Mouse (Mus musculus) intestine, postnatal 0 days (tissue): ENCODE results near the gene Ang2. TPM values are rescaled to one million over a fixed set of nuclear protein-coding genes. Genes with fewer than 3 reads are reported as not detected.

Experiments
- ATAC-seq: fragments of 200-750 bp; cut with Nextera tagmentation; 2 replicates; pipeline ENCODE4 v1.8.0; 2017; ENCODE audit warnings: mild to moderate bottlenecking, moderate TSS enrichment, moderate library complexity
- H3K27ac ChIP-seq: fragments of 300-500 bp; sonication (generic); 2 replicates; pipeline ENCODE4 v1.5.1; 2014; ENCODE audit warnings: mild to moderate bottlenecking, low read depth, low read length, moderate library complexity
- H3K27me3 ChIP-seq: fragments of 300-500 bp; sonication (generic); replicated peaks from 2 replicates; pipeline ENCODE4 v1.6.1; 2014; ENCODE audit warnings: low read length, mixed read lengths; ENCODE audit not compliant: control insufficient read depth, insufficient read depth
- H3K36me3 ChIP-seq: fragments of 300-500 bp; sonication (generic); 2 replicates; pipeline ENCODE4 v1.6.1; 2014; ENCODE audit warnings: mild to moderate bottlenecking, moderate library complexity; ENCODE audit not compliant: control insufficient read depth, insufficient read depth
- H3K4me1 ChIP-seq: fragments of 300-500 bp; sonication (generic); replicated peaks from 2 replicates; pipeline ENCODE4 v1.6.1; 2014; ENCODE audit warnings: antibody characterized with exemption, low read length, mixed read lengths; ENCODE audit not compliant: control insufficient read depth, insufficient read depth
- H3K4me2 ChIP-seq: fragments of 300-500 bp; sonication (generic); replicated peaks from 2 replicates; pipeline ENCODE4 v1.6.1; 2014; ENCODE audit warnings: low read depth, mild to moderate bottlenecking, moderate library complexity
- H3K4me3 ChIP-seq: fragments of 300-500 bp; sonication (generic); 2 replicates; pipeline ENCODE4 v1.5.1; 2014; ENCODE audit warnings: low read depth, low read length
- H3K9ac ChIP-seq: fragments of 300-500 bp; sonication (generic); 2 replicates; pipeline ENCODE4 v1.6.1; 2014; ENCODE audit warnings: mild to moderate bottlenecking, low read depth, low read length
- H3K9me3 ChIP-seq: fragments of 300-500 bp; sonication (generic); 2 replicates; pipeline ENCODE4 v1.6.1; 2016; ENCODE audit warnings: mixed run types; ENCODE audit not compliant: control insufficient read depth
- CTCF ChIP-seq: sonication (generic); IDR thresholded peaks from 2 replicates; pipeline ENCODE4 v1.5.1; 2016; ENCODE audit warnings: low read depth, mild to moderate bottlenecking, control low read depth, antibody characterized with exemption, moderate library complexity
- WGBS: fragments of 180-500 bp; shearing (Covaris S2); extraction: QIAGEN DNeasy Blood & Tissue Kit; methylation state at CpG from one replicate; pipeline ENCODE4 v1.1.7; 2014; 5-methylcytosine and 5-hydroxymethylcytosine counted together
- polyA plus RNA-seq: library from polyadenylated mRNA; unstranded; fragments of >200 nt; fragmentation: Nextera tagmentation; extraction: Ambion mirVana; gene quantifications from 2 replicates; pipeline ENCODE4 v1.2.1, GENCODE M21; 2015

Ang2 gene
- polyA plus RNA-seq, 1 experiment from 2014 or later, result not detected

DNA sequence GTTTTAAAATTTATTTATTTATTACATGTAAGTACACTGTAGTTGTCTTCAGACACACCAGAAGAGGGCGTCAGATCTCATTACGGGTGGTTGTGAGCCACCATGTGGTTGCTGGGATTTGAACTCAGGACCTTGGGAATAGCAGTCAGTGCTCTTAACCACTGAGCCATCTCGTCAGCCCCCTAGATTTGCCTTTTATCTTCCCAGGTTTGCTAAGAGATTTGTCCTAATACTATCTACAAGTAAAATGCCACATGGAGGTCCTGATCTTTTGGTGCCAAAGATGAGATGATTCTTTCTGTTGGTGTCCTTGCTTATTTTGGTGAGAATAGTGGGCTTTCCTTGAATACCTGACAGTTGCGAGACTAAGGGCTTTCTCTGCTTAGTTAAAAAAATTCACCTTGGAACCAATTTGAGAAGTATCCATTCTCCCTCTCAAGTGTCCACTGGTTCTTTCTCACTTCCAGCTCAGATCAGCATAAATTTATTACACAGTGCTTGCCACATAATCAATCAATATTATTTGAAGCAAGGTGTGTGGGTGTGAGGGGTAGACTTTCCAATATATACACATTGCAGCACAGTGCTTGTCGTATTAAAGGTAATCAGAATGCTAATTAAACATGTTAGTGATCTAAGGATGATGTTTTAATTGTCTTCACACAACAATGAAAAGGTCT, 42.8 kb downstream of the Ang2 start:
- Histone ChIP-seq H3K4me1 (no peaks in the 10 kb centered on the region), H3K27me3 (no peaks in the 10 kb centered on the region), H3K9me3 (no peaks in the 10 kb centered on the region), H3K27ac (no peak overlapping the region), H3K4me3 (no peak overlapping the region), H3K36me3 (no peaks in the 10 kb centered on the region), H3K4me2 (no peak overlapping the region), H3K9ac (no peak overlapping the region)
- TF ChIP-seq CTCF, result no peak
- 84% methylated on average over 5 of the region's 5 CpGs for whole genome bisulfite sequencing
- ATAC-seq, result no peak

DNA sequence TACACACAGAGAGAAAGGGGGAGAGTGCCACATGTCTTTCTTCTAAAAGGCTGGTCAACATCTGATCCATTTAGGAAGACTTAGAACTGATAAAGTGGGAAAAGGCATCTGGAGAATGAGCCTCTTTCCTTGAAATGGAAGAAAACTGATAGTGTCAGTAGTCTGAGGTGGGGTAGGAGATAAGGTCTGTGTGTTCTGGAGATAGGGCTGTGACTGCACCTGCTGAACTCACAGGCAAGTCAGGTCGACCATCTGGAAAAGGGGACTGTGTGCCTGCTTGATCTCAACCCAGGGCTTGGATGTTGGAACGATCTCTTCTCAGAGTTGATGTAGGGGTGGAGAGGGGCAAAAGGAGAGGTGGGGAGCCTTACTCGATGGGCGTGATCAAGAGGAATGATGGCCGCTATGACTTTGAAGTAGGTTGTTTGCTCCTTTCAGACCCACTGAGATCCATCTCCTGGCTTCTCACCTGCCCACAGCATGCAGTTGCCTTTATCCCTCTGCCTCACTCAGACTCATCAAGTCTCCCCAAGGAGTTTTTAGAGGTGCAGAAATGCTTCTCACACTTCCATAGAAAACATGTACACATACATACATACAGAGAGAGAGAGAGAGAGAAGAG, 46.6 kb downstream of the Ang2 start:
- peaks cover 6% of the 10 kb centered on the region for H3K4me1 ChIP-seq
- no peak overlapping the region for H3K4me3 ChIP-seq
- no peaks in the 10 kb centered on the region for H3K27me3 ChIP-seq
- no peaks in the 10 kb centered on the region for H3K36me3 ChIP-seq
- no peak overlapping the region for H3K9ac ChIP-seq
- H3K4me2 ChIP-seq, result no peak overlapping the region
- no peak for TF ChIP-seq CTCF
- no peaks in the 10 kb centered on the region for H3K9me3 ChIP-seq
- no peak overlapping the region for H3K27ac ChIP-seq
- ATAC-seq, result no peak
- 33% methylated on average over 5 of the region's 5 CpGs for WGBS

DNA sequence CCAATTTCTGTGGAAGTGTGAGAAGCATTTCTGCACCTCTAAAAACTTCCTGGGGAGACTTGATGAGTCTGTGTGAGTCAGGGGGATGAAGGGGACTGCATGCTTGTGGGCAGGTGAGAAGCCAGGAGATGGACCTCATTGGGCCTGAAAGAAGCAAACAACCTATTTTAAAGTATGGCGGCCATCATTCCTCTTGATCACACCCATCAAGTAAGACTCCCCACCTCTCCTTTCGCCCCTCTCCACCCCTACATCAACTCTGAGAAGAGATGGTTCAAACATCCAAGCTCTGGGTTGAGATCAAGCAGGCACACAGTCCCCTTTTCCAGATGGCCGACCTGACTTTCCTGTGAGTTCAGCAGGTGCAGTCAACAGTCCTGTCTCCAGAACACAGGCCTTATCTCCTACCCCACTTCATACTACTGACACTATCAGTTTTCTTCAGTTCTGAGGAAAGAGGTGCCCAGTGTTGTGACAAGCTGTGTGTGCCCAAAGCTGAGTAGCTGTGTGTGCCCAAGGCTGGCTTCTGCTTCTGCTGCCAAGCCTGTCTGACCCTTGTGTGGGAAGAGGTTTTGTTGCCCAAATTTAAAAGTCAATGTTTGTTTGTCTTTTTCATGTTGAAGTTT, 48.6 kb downstream of the Ang2 start:
- Histone ChIP-seq H3K36me3 (no peaks in the 10 kb centered on the region), H3K4me2 (no peak overlapping the region), H3K4me3 (no peak overlapping the region), H3K9ac (no peak overlapping the region), H3K9me3 (no peaks in the 10 kb centered on the region), H3K4me1 (peaks cover 6% of the 10 kb centered on the region), H3K27me3 (no peaks in the 10 kb centered on the region), H3K27ac (no peak overlapping the region)
- no peak for ATAC-seq
- TF ChIP-seq CTCF, result no peak
- 78% methylated on average over 3 of the region's 3 CpGs for WGBS

GRCm38 (mm10) chr14:51149164-51149563, 49.8 kb downstream of the Ang2 start:
- H3K27ac ChIP-seq, result no peak overlapping the region; the same call in 1 of the 2 replicates
- WGBS, result 15% methylated on average over 5 of the region's 5 CpGs
- no peaks in the 10 kb centered on the region for H3K9me3 ChIP-seq
- no peak for TF ChIP-seq CTCF
- H3K4me2 ChIP-seq, result no peak overlapping the region
- peak; percentile 97 for ATAC-seq
- no peak overlapping the region for H3K4me3 ChIP-seq
- no peak overlapping the region for H3K9ac ChIP-seq
- H3K27me3 ChIP-seq, result no peaks in the 10 kb centered on the region
- H3K4me1 ChIP-seq, result peaks cover 6% of the 10 kb centered on the region
- H3K36me3 ChIP-seq, result no peaks in the 10 kb centered on the region

DNA sequence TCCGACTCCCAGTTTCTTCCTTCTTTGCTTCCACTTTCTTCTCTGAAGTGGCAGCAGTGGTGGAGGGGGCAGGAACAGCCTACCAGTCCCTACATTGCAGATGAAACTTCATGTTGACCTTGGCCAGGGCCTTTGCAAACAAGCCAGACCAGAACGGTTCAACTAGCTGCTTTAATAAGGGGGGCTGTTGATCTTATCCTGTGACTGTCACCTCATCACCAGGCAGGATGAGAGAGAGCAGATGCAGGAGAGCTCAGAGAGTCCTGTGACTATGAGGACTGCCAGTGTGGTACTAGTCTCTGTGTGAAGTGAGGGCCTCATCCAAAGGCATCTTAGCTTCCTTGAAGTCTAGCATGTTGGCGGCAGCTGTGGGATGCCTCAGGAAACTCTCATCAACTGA, 50.9 kb downstream of the Ang2 start:
- H3K4me1 ChIP-seq, result peaks cover 6% of the 10 kb centered on the region
- no peak for ATAC-seq
- no peak overlapping the region for H3K9ac ChIP-seq
- H3K9me3 ChIP-seq, result no peaks in the 10 kb centered on the region
- TF ChIP-seq CTCF, result no peak
- no peak overlapping the region for H3K4me2 ChIP-seq
- 44% methylated on average over 3 of the region's 3 CpGs for WGBS
- H3K27ac ChIP-seq, result no peak overlapping the region
- no peak overlapping the region for H3K4me3 ChIP-seq
- no peaks in the 10 kb centered on the region for H3K27me3 ChIP-seq
- no peaks in the 10 kb centered on the region for H3K36me3 ChIP-seq

DNA sequence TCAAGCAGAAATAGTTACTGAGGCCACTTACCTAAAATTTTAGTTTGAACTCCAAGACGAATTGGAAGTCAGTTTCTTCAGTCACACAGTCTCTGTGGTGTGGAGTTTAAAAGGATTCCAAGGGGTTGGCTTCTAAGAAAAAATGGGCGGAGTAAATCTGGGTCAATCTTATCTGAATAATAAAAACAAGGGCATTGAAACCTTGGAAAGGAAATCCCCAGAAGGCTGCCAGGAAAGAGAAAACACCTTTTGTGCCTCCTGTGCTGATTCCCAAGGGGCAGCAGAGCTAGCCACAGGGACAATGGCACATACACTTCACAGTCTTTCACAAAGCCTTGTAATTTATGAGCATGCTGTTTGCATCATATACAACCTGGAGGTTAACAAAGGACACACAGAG, 52.3 kb downstream of the Ang2 start, which contains the start of gene Rnase1:
Gene Rnase1 (minus strand): TSS at position 101 of the 400 bp plus-strand sequence.
- TF ChIP-seq CTCF, result no peak
- Histone ChIP-seq H3K9ac (no peak within 1 kb of the TSS), H3K27ac (no peak within 1 kb of the TSS)

More for the DNA sequence above, 52.3 kb downstream of the Ang2 start, which contains the start of gene Rnase1:
- H3K36me3 ChIP-seq, result no peaks in the 10 kb centered on the region
- ATAC-seq, result no peak
- no peak within 1 kb of the TSS for H3K4me2 ChIP-seq
- peaks cover 6% of the 10 kb centered on the region for H3K4me1 ChIP-seq
- H3K9me3 ChIP-seq, result no peaks in the 10 kb centered on the region
- 41% methylated on average over 2 of the region's 2 CpGs for WGBS
- H3K4me3 ChIP-seq, result no peak within 1 kb of the TSS
- H3K27me3 ChIP-seq, result no peaks in the 10 kb centered on the region
